ENCODE assay signal across 24 mouse cellular contexts in the genomic region with DNA sequence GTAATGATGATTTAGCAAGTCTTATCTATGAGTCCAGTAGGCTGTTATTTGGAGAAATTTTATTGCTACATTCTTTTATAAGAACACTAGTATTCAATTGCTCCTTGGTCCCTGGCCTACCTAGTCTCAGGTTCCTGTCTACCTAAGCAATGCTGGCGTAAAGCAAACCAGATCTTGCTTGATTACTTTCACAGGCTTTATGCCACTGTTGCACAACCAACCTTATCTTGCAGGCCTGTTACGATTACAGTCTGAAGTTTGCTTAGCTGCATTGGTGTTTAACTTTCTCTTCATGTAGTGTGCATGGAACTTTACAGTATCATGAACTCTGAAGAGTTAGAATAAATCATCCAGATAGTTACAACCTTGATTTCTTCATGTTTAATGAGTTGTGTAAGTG. TPM values are rescaled to one million over a fixed set of nuclear protein-coding genes. Genes with fewer than 3 reads are reported as not detected.
"Had no signal": no experiment of that assay in that cellular context is flagged by ENCODE, and none has a peak within 500 bp of the region (broad histone marks: within the 10 kb centered on the region; RNA-seq: fewer than 3 reads in every experiment).

No protein-coding gene starts in this region.

- H3K4me1 ChIP-seq: midbrain, embryonic 10.5 days; midbrain, embryonic 12.5 days; neural tube, embryonic 13.5 days; neural tube, embryonic 15.5 days had no signal

- H3K4me3 ChIP-seq: midbrain, embryonic 10.5 days; midbrain, embryonic 12.5 days; myocyte; neural tube, embryonic 13.5 days; neural tube, embryonic 15.5 days had no signal

- H3K27me3 ChIP-seq: midbrain, embryonic 12.5 days; neural tube, embryonic 13.5 days; neural tube, embryonic 15.5 days had no signal

- H3K4me2 ChIP-seq: lung, embryonic 14.5 days; midbrain, embryonic 12.5 days; neural tube, embryonic 13.5 days; neural tube, embryonic 15.5 days had no signal

- H3K9ac ChIP-seq: liver, embryonic 14.5 days; lung, embryonic 14.5 days; midbrain, embryonic 12.5 days; neural tube, embryonic 13.5 days; neural tube, embryonic 15.5 days had no signal

- H3K9me3 ChIP-seq: midbrain, embryonic 10.5 days; midbrain, embryonic 12.5 days; neural tube, embryonic 13.5 days; neural tube, embryonic 15.5 days had no signal

- DNase-seq: lung, adult 18-20 months; lung, embryonic 14.5 days; lung, postnatal 10 days; lung, postnatal 4 days; midbrain, embryonic 14.5 days; retina, postnatal 1 day; right cerebral cortex, adult 18-20 months; right cerebral cortex, postnatal 25 days; right cerebral cortex, postnatal 4 days; spleen, adult 18-20 months; thymus, adult 18-20 months; thymus, postnatal 14 days; thymus, postnatal 36 days had no signal

- ATAC-seq: midbrain, embryonic 16.5 days had no signal

- H3K27ac ChIP-seq: liver, embryonic 14.5 days; midbrain, embryonic 10.5 days; midbrain, embryonic 12.5 days; neural tube, embryonic 13.5 days; neural tube, embryonic 15.5 days had no signal

- H3K36me3 ChIP-seq: midbrain, embryonic 10.5 days; midbrain, embryonic 12.5 days; neural tube, embryonic 13.5 days; neural tube, embryonic 15.5 days had no signal

RNA-seq across cellular contexts. Expression of gene Vmn1r15, which starts 3.2 kb away (rescaled TPM):
- polyA plus RNA-seq: liver, embryonic 14.5 days; lung, embryonic 14.5 days; lung, embryonic 16.5 days; midbrain, embryonic 10.5 days; midbrain, embryonic 12.5 days; midbrain, embryonic 14.5 days; midbrain, embryonic 16.5 days; myocyte; neural tube, embryonic 11.5 days; neural tube, embryonic 13.5 days; neural tube, embryonic 15.5 days; small intestine, adult 2 months; thymus, postnatal 0 days had no signal

RNA-seq across cellular contexts. Expression of gene Vmn1r14, which starts 29.5 kb away (rescaled TPM):
- polyA plus RNA-seq: liver, embryonic 14.5 days; lung, embryonic 14.5 days; lung, embryonic 16.5 days; midbrain, embryonic 10.5 days; midbrain, embryonic 12.5 days; midbrain, embryonic 14.5 days; midbrain, embryonic 16.5 days; myocyte; neural tube, embryonic 11.5 days; neural tube, embryonic 13.5 days; neural tube, embryonic 15.5 days; small intestine, adult 2 months; thymus, postnatal 0 days had no signal

RNA-seq across cellular contexts. Expression of gene Vmn1r13, which starts 57.9 kb away (rescaled TPM):
- polyA plus RNA-seq: liver, embryonic 14.5 days; lung, embryonic 14.5 days; lung, embryonic 16.5 days; midbrain, embryonic 10.5 days; midbrain, embryonic 12.5 days; midbrain, embryonic 14.5 days; midbrain, embryonic 16.5 days; myocyte; neural tube, embryonic 11.5 days; neural tube, embryonic 13.5 days; neural tube, embryonic 15.5 days; small intestine, adult 2 months; thymus, postnatal 0 days had no signal
